Mouse (Mus musculus): ENCODE data around the gene Gimap7. TPM values are rescaled to one million over a fixed set of nuclear protein-coding genes. Genes with fewer than 3 reads are reported as not detected.

Gimap7 gene
- polyA plus RNA-seq (2015; fragmentation: Nextera tagmentation; extraction: Ambion mirVana): 0.43 TPM in 1 of 2 replicates, not detected in the other

DNA sequence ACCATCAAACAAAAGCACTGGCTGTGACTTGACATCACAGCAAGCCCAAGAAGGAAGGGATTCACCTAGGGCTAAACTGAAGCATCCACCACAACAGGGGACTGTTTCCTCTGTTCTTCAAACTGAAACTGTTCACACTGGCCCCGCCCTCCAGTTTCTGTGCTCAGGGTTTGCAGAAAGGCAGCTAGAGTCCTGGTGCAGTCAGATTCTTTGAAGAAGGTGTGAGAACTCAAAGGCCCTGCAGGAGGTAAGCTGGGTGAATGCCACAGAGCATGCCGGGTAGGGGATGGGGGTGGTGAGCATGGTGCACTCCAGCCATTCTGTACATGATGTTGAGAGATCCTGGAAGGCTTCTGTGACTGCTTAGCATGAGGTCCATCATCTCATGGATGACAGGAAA, at the start of gene Gimap7, which contains the start of gene Gm28053:
Gene Gimap7 (plus strand): TSS at position 167 of the 400 bp plus-strand sequence.
Gene Gm28053 (plus strand): TSS at position 153 of the 400 bp plus-strand sequence.
- Histone ChIP-seq H3K4me2 (ENCODE audit: low read depth, low read length) (no peak within 1 kb of the TSS), H3K9me3 (replicated peaks; ENCODE audit: control insufficient read depth, low read length) (no peaks in the 10 kb centered on the region), H3K27me3 (ENCODE audit: control insufficient read depth, insufficient read depth, low read length) (no peaks in the 10 kb centered on the region), H3K36me3 (ENCODE audit: control insufficient read depth, insufficient read depth) (no peaks in the 10 kb centered on the region), H3K4me1 (ENCODE audit: control insufficient read depth, insufficient read depth, low read length) (no peaks in the 10 kb centered on the region), H3K4me3 (ENCODE audit: low read length) (no peak within 1 kb of the TSS), H3K27ac (ENCODE audit: low read length) (no peak within 1 kb of the TSS), H3K9ac (ENCODE audit: low read length) (no peak within 1 kb of the TSS)
- WGBS: 50% methylated on average over 2 of the region's 2 CpGs
- 0 out of 2 replicates have a peak, but pooled peaks have one; percentile 52 for ATAC-seq (replicated peaks; ENCODE audit: extremely low read depth, insufficient read depth, low FRiP score)

- 54% methylated on average over 2 of the region's 2 CpGs for WGBS
- Histone ChIP-seq H3K9ac (ENCODE audit: low read length) (no peak overlapping the region), H3K36me3 (ENCODE audit: control insufficient read depth, insufficient read depth) (no peaks in the 10 kb centered on the region), H3K27me3 (ENCODE audit: control insufficient read depth, insufficient read depth, low read length) (no peaks in the 10 kb centered on the region), H3K4me1 (ENCODE audit: control insufficient read depth, insufficient read depth, low read length) (no peaks in the 10 kb centered on the region), H3K4me2 (ENCODE audit: low read depth, low read length) (no peak overlapping the region), H3K4me3 (ENCODE audit: low read length) (no peak overlapping the region), H3K27ac (ENCODE audit: low read length) (no peak overlapping the region), H3K9me3 (replicated peaks; ENCODE audit: control insufficient read depth, low read length) (no peaks in the 10 kb centered on the region)
- ATAC-seq (replicated peaks; ENCODE audit: extremely low read depth, insufficient read depth, low FRiP score): no peak
Observed at GRCm38 (mm10) chr6:48669446-48669969, 48.9 kb upstream of the Gimap7 start.

- no peak overlapping the region for H3K4me2 ChIP-seq (ENCODE audit: low read depth, low read length)
- no peak overlapping the region; the same call in 1 of the 2 replicates for H3K27ac ChIP-seq (ENCODE audit: low read length)
- ATAC-seq (replicated peaks; ENCODE audit: extremely low read depth, insufficient read depth, low FRiP score): no peak
- H3K9ac ChIP-seq (ENCODE audit: low read length): no peak overlapping the region
- WGBS: 91% methylated on average over 9 of the region's 9 CpGs
- no peaks in the 10 kb centered on the region for H3K4me1 ChIP-seq (ENCODE audit: control insufficient read depth, insufficient read depth, low read length)
- H3K9me3 ChIP-seq (replicated peaks; ENCODE audit: control insufficient read depth, low read length): no peaks in the 10 kb centered on the region
- no peaks in the 10 kb centered on the region for H3K27me3 ChIP-seq (ENCODE audit: control insufficient read depth, insufficient read depth, low read length)
- H3K36me3 ChIP-seq (ENCODE audit: control insufficient read depth, insufficient read depth): no peaks in the 10 kb centered on the region; the same call in 1 of the 2 replicates
- no peak overlapping the region for H3K4me3 ChIP-seq (ENCODE audit: low read length)
Observed at GRCm38 (mm10) chr6:48674291-48675058, 43.9 kb upstream of the Gimap7 start.

GRCm38 (mm10) chr6:48675400-48675930, 43.0 kb upstream of the Gimap7 start:
- ATAC-seq (replicated peaks; ENCODE audit: extremely low read depth, insufficient read depth, low FRiP score): no peak
- H3K27me3 ChIP-seq (ENCODE audit: control insufficient read depth, insufficient read depth, low read length): no peaks in the 10 kb centered on the region
- 45% methylated on average over 10 of the region's 10 CpGs for WGBS
- H3K9me3 ChIP-seq (replicated peaks; ENCODE audit: control insufficient read depth, low read length): no peaks in the 10 kb centered on the region
- peak overlapping the region; percentile 48 for H3K4me2 ChIP-seq (ENCODE audit: low read depth, low read length)
- peak overlapping the region; percentile 29; the same call in 1 of the 2 replicates for H3K27ac ChIP-seq (ENCODE audit: low read length)
- no peaks in the 10 kb centered on the region; the same call in 1 of the 2 replicates for H3K36me3 ChIP-seq (ENCODE audit: control insufficient read depth, insufficient read depth)
- H3K4me1 ChIP-seq (ENCODE audit: control insufficient read depth, insufficient read depth, low read length): no peaks in the 10 kb centered on the region
- no peak overlapping the region; the same call in 1 of the 2 replicates for H3K9ac ChIP-seq (ENCODE audit: low read length)
- H3K4me3 ChIP-seq (ENCODE audit: low read length): peak overlapping the region; percentile 49

DNA sequence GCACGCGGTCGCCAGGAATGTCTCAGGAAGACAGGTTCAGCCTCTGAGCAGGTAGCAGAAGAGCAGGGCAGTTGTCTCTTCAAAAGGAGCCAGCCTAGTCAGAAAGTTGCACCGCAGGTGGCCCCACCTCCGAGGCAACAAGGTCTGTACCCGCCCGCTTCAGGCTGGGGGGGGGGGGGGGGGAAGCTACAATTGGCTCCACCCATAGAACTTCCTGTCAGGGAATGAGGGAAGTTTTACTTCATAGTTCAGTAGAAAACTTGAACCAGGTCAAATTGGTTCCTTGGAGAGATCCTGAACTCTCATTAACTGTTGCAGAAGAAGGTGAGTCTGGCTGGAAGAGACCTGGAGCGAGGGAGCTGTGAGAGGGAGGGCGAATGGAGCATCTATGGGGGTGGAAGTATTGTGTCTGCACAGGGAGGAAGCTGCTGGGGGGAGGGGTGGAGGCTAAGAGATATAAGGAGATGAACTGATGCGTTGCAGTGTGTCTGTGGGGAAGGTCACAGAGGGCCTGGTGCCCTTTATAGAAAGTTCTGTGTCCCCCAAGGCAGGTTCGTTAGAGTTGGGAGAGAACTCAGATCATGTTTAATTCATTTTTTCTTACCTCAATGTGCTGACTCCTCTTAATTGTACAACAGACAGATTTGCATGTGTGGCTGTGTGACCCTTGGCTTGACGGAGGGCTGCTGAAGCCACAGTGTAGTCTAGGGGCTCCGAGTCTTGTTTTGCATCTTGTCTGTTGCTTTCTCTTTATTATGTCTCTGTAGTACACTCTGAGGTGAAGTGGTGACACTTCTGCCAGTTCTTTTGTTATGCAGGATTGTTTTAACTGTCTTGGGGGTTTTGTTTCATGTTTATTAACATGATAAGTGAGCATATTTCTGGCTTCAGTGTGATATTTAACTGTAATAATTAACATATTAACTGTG, 42.2 kb upstream of the Gimap7 start, which contains the start of gene Gimap9:
Gene Gimap9 (plus strand): TSS at position 199 of the 929 bp plus-strand sequence.
- Histone ChIP-seq H3K4me3 (ENCODE audit: low read length) (peak within 1 kb of the TSS; percentile 49), H3K27me3 (ENCODE audit: control insufficient read depth, insufficient read depth, low read length) (no peaks in the 10 kb centered on the region), H3K27ac (ENCODE audit: low read length) (peak within 1 kb of the TSS; percentile 67; the same call in 1 of the 2 replicates), H3K36me3 (ENCODE audit: control insufficient read depth, insufficient read depth) (no peaks in the 10 kb centered on the region; the same call in 1 of the 2 replicates), H3K9ac (ENCODE audit: low read length) (peak within 1 kb of the TSS; percentile 46), H3K4me2 (ENCODE audit: low read depth, low read length) (peak within 1 kb of the TSS; percentile 48), H3K4me1 (ENCODE audit: control insufficient read depth, insufficient read depth, low read length) (no peaks in the 10 kb centered on the region), H3K9me3 (replicated peaks; ENCODE audit: control insufficient read depth, low read length) (no peaks in the 10 kb centered on the region)
- WGBS: 27% methylated on average over 13 of the region's 13 CpGs
- ATAC-seq (replicated peaks; ENCODE audit: extremely low read depth, insufficient read depth, low FRiP score): peak; percentile 62; the same call in 1 of the 2 replicates

- Histone ChIP-seq H3K27me3 (ENCODE audit: control insufficient read depth, insufficient read depth, low read length) (no peaks in the 10 kb centered on the region), H3K4me3 (ENCODE audit: low read length) (peak overlapping the region; percentile 49), H3K36me3 (ENCODE audit: control insufficient read depth, insufficient read depth) (no peaks in the 10 kb centered on the region; the same call in 1 of the 2 replicates), H3K4me2 (ENCODE audit: low read depth, low read length) (peak overlapping the region; percentile 48), H3K4me1 (ENCODE audit: control insufficient read depth, insufficient read depth, low read length) (no peaks in the 10 kb centered on the region), H3K9me3 (replicated peaks; ENCODE audit: control insufficient read depth, low read length) (no peaks in the 10 kb centered on the region), H3K9ac (ENCODE audit: low read length) (peak overlapping the region; percentile 46; the same call in 1 of the 2 replicates), H3K27ac (ENCODE audit: low read length) (no peak overlapping the region)
- no peak for ATAC-seq (replicated peaks; ENCODE audit: extremely low read depth, insufficient read depth, low FRiP score)
- WGBS: 78% methylated on average over 5 of the region's 5 CpGs
Observed at GRCm38 (mm10) chr6:48676860-48677415, 41.5 kb upstream of the Gimap7 start.

GRCm38 (mm10) chr6:48677492-48678345, 40.7 kb upstream of the Gimap7 start:
- Histone ChIP-seq H3K27ac (ENCODE audit: low read length) (no peak overlapping the region), H3K4me3 (ENCODE audit: low read length) (peak overlapping the region; percentile 49), H3K4me2 (ENCODE audit: low read depth, low read length) (peak overlapping the region; percentile 48), H3K9ac (ENCODE audit: low read length) (0 out of 2 replicates have a peak overlapping the region, but pooled peaks have one; percentile 20), H3K4me1 (ENCODE audit: control insufficient read depth, insufficient read depth, low read length) (no peaks in the 10 kb centered on the region), H3K27me3 (ENCODE audit: control insufficient read depth, insufficient read depth, low read length) (no peaks in the 10 kb centered on the region), H3K9me3 (replicated peaks; ENCODE audit: control insufficient read depth, low read length) (no peaks in the 10 kb centered on the region), H3K36me3 (ENCODE audit: control insufficient read depth, insufficient read depth) (no peaks in the 10 kb centered on the region; the same call in 1 of the 2 replicates)
- WGBS: 85% methylated on average over 17 of the region's 17 CpGs
- ATAC-seq (replicated peaks; ENCODE audit: extremely low read depth, insufficient read depth, low FRiP score): no peak
